Mouse (Mus musculus) hindbrain, embryonic 11.5 days (tissue): ENCODE results near the gene Txk. TPM values are rescaled to one million over a fixed set of nuclear protein-coding genes. Genes with fewer than 3 reads are reported as not detected.

Experiments used
- ATAC-seq: fragments of 200-750 bp; cut with Nextera tagmentation; 2 replicates; pipeline ENCODE4 v1.8.0; 2017; ENCODE audit warnings: mild to moderate bottlenecking, moderate TSS enrichment, moderate library complexity; ENCODE audit not compliant: low FRiP score
- DNase-seq: peaks from one replicate; pipeline ENCODE4 v3.0.0-alpha.2; 2015; ENCODE audit warnings: low spot score
- H3K27ac ChIP-seq: fragments of 300-500 bp; sonication (generic); 2 replicates; pipeline ENCODE4 v1.5.1; 2014; ENCODE audit warnings: mild to moderate bottlenecking, low read depth, low read length
- H3K27me3 ChIP-seq: fragments of 300-500 bp; sonication (generic); 2 replicates; pipeline ENCODE4 v1.6.1; 2014; ENCODE audit warnings: mild to moderate bottlenecking, low read length, moderate library complexity, mixed read lengths; ENCODE audit not compliant: control insufficient read depth, insufficient read depth
- H3K36me3 ChIP-seq: fragments of 300-500 bp; sonication (generic); 2 replicates; pipeline ENCODE4 v1.6.1; 2014; ENCODE audit warnings: mild to moderate bottlenecking, low read length, moderate library complexity, mixed read lengths; ENCODE audit not compliant: control insufficient read depth, insufficient read depth
- H3K4me1 ChIP-seq: fragments of 300-500 bp; sonication (generic); replicated peaks from 2 replicates; pipeline ENCODE4 v1.6.1; 2014; ENCODE audit warnings: low read length, mixed read lengths; ENCODE audit not compliant: control insufficient read depth, insufficient read depth
- H3K4me2 ChIP-seq: fragments of 300-500 bp; sonication (generic); replicated peaks from 2 replicates; pipeline ENCODE4 v1.6.1; 2014; ENCODE audit warnings: mild to moderate bottlenecking, low read depth, low read length
- H3K4me3 ChIP-seq: fragments of 300-500 bp; sonication (generic); 2 replicates; pipeline ENCODE4 v1.5.1; 2014; ENCODE audit warnings: low read depth, low read length
- H3K9ac ChIP-seq: fragments of 300-500 bp; sonication (generic); 2 replicates; pipeline ENCODE4 v1.6.1; 2014; ENCODE audit warnings: low read depth, low read length
- H3K9me3 ChIP-seq: fragments of 300-500 bp; sonication (generic); 2 replicates; pipeline ENCODE4 v1.6.1; 2016; ENCODE audit warnings: low read length; ENCODE audit not compliant: control insufficient read depth
- WGBS: fragments of 180-500 bp; shearing (Covaris S2); extraction: QIAGEN DNeasy Blood & Tissue Kit; methylation state at CpG from one replicate; pipeline ENCODE4 v1.1.7; 2014; 5-methylcytosine and 5-hydroxymethylcytosine counted together
- polyA plus RNA-seq: library from polyadenylated mRNA; unstranded; fragments of >200 nt; fragmentation: Nextera tagmentation; extraction: Ambion mirVana; gene quantifications from 2 replicates; pipeline ENCODE4 v1.2.1, GENCODE M21; 2014

Gene Txk
- polyA plus RNA-seq, 1 experiment from 2014 or later = not detected

DNA sequence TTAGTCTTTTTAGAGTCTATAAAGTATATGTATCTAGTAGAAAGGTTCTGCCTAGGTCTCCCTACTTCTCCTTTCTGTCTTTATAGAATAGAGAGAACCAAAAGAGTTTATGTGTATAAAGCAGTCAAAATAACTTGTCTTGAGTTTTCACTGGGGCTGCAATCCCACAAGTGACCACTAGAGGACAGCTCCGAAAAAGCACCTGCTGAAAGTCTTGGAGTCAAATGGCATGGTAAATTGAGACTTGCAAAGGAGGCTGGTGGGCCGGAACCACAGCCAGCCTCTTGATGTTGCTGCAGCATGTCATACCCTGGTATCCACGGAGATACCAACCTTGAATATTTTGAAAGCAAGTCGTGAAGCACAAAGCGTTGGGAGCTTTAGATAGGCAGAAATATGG, 87.3 kb downstream of the Txk start:
- H3K4me2 ChIP-seq = no peak overlapping the region
- ATAC-seq (no peak), DNase-seq (peak; percentile 75)
- no peak overlapping the region for H3K27ac ChIP-seq
- no peaks in the 10 kb centered on the region for H3K4me1 ChIP-seq
- H3K9ac ChIP-seq = no peak overlapping the region
- H3K4me3 ChIP-seq = no peak overlapping the region
- 18% methylated on average over 5 of the region's 5 CpGs for WGBS
- H3K27me3 ChIP-seq = no peaks in the 10 kb centered on the region
- H3K9me3 ChIP-seq = no peaks in the 10 kb centered on the region
- H3K36me3 ChIP-seq = no peaks in the 10 kb centered on the region

DNA sequence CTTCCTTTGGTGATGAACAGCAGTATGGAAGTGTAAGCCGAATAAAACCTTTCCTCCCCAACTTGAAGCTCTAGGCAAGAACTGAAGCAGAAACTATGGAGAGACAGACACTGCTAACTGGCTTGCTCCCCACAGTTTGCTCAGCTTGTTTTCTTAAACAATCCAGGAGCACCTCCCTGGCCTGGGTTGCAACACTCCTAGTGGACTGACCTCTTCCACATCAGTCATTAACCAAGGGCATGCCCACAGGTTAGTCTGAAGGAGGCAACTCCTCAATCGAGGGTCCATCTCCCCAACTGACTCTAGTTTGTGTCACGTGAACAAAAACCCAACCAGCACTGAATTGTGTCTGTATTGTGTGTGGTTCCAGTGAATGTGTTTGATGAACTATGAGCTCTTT, 87.7 kb downstream of the Txk start:
- H3K4me2 ChIP-seq = no peak overlapping the region
- H3K27me3 ChIP-seq = no peaks in the 10 kb centered on the region
- no peak for ATAC-seq
- DNase-seq = no peak
- no peak overlapping the region for H3K4me3 ChIP-seq
- 53% methylated on average over 3 of the region's 3 CpGs for WGBS
- no peak overlapping the region for H3K27ac ChIP-seq
- H3K9ac ChIP-seq = no peak overlapping the region
- H3K36me3 ChIP-seq = no peaks in the 10 kb centered on the region
- H3K4me1 ChIP-seq = no peaks in the 10 kb centered on the region
- H3K9me3 ChIP-seq = no peaks in the 10 kb centered on the region

DNA sequence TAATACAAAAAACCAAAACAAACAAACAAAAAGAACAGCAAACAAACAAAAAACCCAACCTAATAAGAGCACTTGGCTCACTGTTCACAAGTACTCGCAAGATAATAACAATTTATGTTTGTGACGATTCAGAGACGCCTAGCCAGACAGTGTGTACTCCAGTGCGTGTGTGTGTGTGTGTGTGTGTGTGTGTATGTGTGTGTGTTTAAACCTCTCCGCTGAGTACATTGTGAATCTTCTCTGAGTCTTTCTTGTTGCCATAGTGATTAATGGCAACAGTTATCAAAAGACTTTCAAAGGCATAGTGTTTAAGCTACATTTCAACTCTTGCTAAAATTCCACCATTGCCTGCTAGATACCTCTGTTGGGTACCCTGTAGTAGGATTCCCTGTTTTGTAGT, 88.5 kb downstream of the Txk start:
- no peaks in the 10 kb centered on the region for H3K4me1 ChIP-seq
- no peak overlapping the region for H3K9ac ChIP-seq
- no peak for DNase-seq
- no peaks in the 10 kb centered on the region for H3K9me3 ChIP-seq
- no peak for ATAC-seq
- H3K4me2 ChIP-seq = no peak overlapping the region
- no peak overlapping the region for H3K27ac ChIP-seq
- no peak overlapping the region for H3K4me3 ChIP-seq
- H3K27me3 ChIP-seq = no peaks in the 10 kb centered on the region
- 86% methylated on average over 5 of the region's 5 CpGs for WGBS
- H3K36me3 ChIP-seq = no peaks in the 10 kb centered on the region

DNA sequence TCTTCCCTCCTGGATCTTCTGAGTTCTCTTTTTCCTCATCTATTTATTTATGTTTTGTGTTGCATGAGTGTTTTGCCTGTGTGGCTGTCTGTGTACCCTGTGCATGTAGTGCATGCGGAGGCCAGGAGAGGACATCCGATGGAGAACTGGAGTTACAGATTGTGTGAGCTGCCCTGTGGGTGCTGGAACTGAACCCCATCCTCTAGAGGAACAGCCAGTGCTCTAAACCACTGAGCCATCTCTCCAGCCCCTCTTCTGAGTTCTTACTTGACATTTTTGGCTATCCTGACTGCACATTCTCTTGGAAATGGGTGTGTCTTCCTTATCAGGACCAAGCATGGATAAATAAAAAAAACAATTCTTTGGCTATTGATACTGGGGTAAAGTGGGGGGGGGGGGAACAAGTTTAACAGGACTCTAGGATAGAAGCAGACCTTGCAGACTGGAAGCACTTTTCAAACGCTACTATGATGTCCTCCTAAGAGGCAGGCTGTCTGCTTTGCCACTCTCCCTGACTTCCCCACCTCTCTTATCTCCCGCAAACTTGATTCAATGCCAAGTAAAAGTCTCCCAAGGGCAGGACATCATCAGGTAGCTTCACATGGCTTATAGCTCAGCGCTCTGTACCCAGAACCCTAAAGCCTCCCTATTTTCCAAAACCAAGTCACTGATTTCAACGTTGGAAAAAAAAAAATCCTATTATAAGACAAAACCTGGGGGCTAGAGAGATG, 91.4 kb downstream of the Txk start:
- Histone ChIP-seq H3K27me3 (no peaks in the 10 kb centered on the region), H3K9me3 (no peaks in the 10 kb centered on the region), H3K36me3 (no peaks in the 10 kb centered on the region), H3K4me2 (no peak overlapping the region), H3K4me3 (no peak overlapping the region), H3K9ac (no peak overlapping the region), H3K27ac (no peak overlapping the region), H3K4me1 (no peaks in the 10 kb centered on the region)
- ATAC-seq (no peak), DNase-seq (no peak)
- 91% methylated on average over 6 of the region's 6 CpGs for WGBS

DNA sequence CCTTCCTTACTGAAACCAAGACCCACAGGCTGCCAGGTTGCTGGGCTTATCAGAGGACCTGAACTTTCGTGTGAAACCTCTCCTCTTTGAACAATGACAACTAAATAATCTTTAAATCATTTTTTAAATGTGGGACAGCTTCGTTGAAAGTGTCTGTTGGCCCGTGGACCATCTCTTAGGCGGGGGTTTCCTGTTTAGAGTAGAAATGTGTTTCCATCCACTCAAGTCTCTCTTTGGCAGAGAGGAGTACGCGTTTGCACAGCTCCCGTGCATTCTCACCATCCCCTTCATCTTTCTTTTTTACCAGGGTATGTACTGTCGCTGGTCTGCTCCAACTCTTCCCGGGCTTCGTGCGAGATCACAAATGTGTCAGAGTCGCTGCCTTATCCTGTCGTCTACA, 94.2 kb downstream of the Txk start:
- DNase-seq (no peak), ATAC-seq (no peak)
- H3K4me1 ChIP-seq = no peaks in the 10 kb centered on the region
- H3K9me3 ChIP-seq = no peaks in the 10 kb centered on the region
- H3K27me3 ChIP-seq = no peaks in the 10 kb centered on the region
- no peak overlapping the region for H3K4me2 ChIP-seq
- H3K4me3 ChIP-seq = no peak overlapping the region
- WGBS = 90% methylated on average over 13 of the region's 13 CpGs
- H3K9ac ChIP-seq = no peak overlapping the region
- no peaks in the 10 kb centered on the region for H3K36me3 ChIP-seq
- H3K27ac ChIP-seq = no peak overlapping the region

DNA sequence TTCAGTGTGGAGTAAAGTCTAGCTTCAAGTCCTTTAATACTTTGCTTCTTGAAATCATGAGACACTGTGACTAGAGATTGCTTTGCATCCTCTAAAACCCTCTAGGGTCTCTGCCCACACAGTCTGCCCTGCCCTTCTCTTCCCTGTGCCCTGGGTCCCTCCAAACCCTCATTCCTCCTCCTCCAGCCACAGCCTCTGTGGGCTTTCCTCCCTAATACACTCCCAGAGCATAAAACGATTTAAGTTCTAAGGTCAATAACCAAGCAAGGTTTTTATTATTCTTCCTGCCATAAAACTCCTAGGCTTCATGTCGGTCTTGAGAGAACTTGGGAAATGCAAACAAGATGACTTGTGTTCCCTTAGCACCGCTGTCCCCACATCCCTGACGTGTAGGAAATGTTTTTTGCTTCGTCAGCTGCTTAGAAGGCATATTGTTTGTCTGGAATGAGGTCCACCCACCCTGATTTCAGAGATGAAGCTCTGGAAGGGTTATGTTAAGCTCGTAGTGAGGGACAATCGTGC, 96.2 kb downstream of the Txk start:
- Histone ChIP-seq H3K4me2 (no peak overlapping the region), H3K9ac (no peak overlapping the region), H3K4me3 (no peak overlapping the region), H3K4me1 (no peaks in the 10 kb centered on the region), H3K36me3 (no peaks in the 10 kb centered on the region), H3K27me3 (no peaks in the 10 kb centered on the region), H3K9me3 (no peaks in the 10 kb centered on the region), H3K27ac (no peak overlapping the region)
- DNase-seq (no peak), ATAC-seq (no peak)
- 59% methylated on average over 7 of the region's 7 CpGs for WGBS

DNA sequence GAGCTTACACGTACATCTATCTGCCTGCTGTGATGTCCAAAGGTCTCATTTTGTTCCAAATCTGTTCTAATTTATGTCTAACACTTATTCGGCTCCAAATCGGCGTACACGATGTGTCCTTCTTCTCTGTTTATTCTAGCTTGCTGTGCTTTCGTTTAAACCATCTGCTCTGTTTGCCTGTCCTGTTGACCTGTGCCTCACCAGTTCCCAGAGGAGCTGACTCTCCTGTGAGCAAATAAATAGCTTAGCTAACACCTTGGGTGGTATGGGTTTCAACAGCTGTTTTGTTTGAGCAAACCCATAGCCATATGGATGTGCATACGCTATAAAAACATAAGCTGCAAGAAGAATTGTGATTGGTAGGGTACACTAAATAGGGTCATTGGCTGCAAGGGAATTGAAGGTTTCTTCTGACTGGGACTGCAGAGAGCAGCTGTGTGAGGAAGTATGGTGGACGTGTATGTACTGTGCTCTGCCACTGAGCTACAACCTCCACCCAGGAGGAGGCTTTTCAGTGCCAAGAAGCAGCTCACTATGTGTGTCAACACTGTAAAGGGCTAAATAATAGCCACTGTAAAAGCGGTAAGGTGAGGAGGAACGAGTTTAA, 99.4 kb downstream of the Txk start:
- no peak overlapping the region for H3K27ac ChIP-seq
- WGBS = 69% methylated on average over 10 of the region's 10 CpGs
- peaks cover 4% of the 10 kb centered on the region for H3K27me3 ChIP-seq
- no peaks in the 10 kb centered on the region for H3K4me1 ChIP-seq
- H3K36me3 ChIP-seq = no peaks in the 10 kb centered on the region
- no peak overlapping the region for H3K9ac ChIP-seq
- no peak overlapping the region for H3K4me2 ChIP-seq
- ATAC-seq (no peak), DNase-seq (no peak)
- no peaks in the 10 kb centered on the region for H3K9me3 ChIP-seq
- no peak overlapping the region for H3K4me3 ChIP-seq

DNA sequence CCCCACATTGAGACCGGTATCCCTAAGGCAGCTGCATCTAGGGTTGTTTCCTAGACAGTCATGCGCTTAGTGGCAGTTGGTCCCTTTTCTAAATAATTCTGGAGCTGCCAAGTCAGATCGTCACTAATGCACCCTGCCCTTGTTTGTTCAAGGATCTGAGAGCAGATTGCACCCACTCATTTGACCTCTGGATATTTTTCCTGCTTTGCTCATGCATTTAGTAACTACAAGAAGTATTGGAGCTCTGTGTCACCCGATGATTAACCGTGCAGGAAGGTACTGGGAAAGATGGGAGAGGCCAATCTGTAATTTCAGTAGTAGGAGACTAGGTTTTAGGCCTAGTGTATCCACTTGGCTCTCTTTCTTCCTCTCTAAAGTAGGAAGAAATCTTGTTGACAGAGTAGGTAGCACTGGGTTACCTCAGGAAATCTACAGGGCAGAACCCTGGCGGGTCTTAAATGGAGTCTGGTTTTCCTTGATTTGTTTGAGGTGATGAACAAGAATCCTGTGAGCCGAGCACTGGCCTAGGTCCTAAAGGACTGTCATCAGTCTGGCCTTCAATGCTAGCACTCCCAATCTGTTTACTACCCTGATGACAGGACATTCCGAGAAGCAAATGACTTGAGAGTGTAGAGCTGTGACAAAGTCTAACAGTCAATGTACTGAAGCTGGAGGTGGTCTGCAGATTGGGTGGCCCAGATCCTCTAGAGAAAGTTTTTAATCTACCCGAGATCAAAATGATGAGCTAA, 103.4 kb downstream of the Txk start:
- Histone ChIP-seq H3K27ac (no peak overlapping the region), H3K36me3 (no peaks in the 10 kb centered on the region), H3K4me3 (no peak overlapping the region), H3K4me2 (no peak overlapping the region), H3K9me3 (no peaks in the 10 kb centered on the region), H3K27me3 (peaks cover 6% of the 10 kb centered on the region), H3K9ac (no peak overlapping the region), H3K4me1 (peaks cover 3% of the 10 kb centered on the region; the same call in 1 of the 2 replicates)
- WGBS = 83% methylated on average over 9 of the region's 9 CpGs
- no peak for ATAC-seq
- DNase-seq = no peak
